Mouse (Mus musculus) MEL (cell line): ENCODE results near the gene Zfp524. TPM values are rescaled to one million over a fixed set of nuclear protein-coding genes. Genes with fewer than 3 reads are reported as not detected.

Experiments used
- DNase-seq: peaks from one replicate; pipeline ENCODE4 v3.0.0; 2011; ENCODE audit warnings: low read depth, low spot score
- H3K27ac ChIP-seq: 2 replicates; pipeline ENCODE4 v1.5.1; 2012; ENCODE audit warnings: low read depth, mild to moderate bottlenecking, control low read depth, low read length, moderate library complexity; ENCODE audit not compliant: control insufficient read depth
- H3K27me3 ChIP-seq, 2 experiments: fragments of 150-350 bp in 1 of 2; sonication (generic) in 1 of 2; 2 replicates each; pipeline ENCODE4 v1.6.1; 2012; ENCODE audit warnings: low read length in 2 of 2, mild to moderate bottlenecking in 2 of 2, improper control_type of control experiment in 1 of 2, moderate library complexity in 1 of 2; ENCODE audit not compliant: insufficient read depth in 2 of 2, control insufficient read depth in 1 of 2
- H3K36me3 ChIP-seq, 2 experiments: 2 replicates each; pipeline ENCODE4 v1.6.1; 2012 to 2014; ENCODE audit warnings: low read length in 2 of 2, improper control_type of control experiment in 1 of 2, inconsistent platforms in 1 of 2, mild to moderate bottlenecking in 1 of 2; ENCODE audit not compliant: insufficient read depth in 2 of 2, control insufficient read depth in 1 of 2
- H3K4me1 ChIP-seq, 2 experiments: fragments of 150-350 bp in 1 of 2; sonication (generic) in 1 of 2; 2 replicates each; pipeline ENCODE4 v1.6.1; 2012; ENCODE audit warnings: low read length in 2 of 2, improper control_type of control experiment in 1 of 2, mild to moderate bottlenecking in 1 of 2; ENCODE audit not compliant: insufficient read depth in 2 of 2, control insufficient read depth in 1 of 2
- H3K4me3 ChIP-seq, 2 experiments: fragments of 150-350 bp in 1 of 2; sonication (generic) in 1 of 2; 2 replicates each; pipeline ENCODE4 v1.5.1; 2012; ENCODE audit warnings: low read depth in 2 of 2, low read length in 2 of 2, mild to moderate bottlenecking in 2 of 2, moderate library complexity in 2 of 2, control low read depth in 1 of 2, improper control_type of control experiment in 1 of 2; ENCODE audit not compliant: control insufficient read depth in 1 of 2, insufficient read depth in 1 of 2
- H3K79me2 ChIP-seq: 2 replicates; pipeline ENCODE4 v1.6.1; 2012; ENCODE audit warnings: mild to moderate bottlenecking, low read length, moderate library complexity; ENCODE audit not compliant: control insufficient read depth, poor library complexity, insufficient read depth
- H3K9ac ChIP-seq: 2 replicates; pipeline ENCODE4 v1.6.1; 2012; ENCODE audit warnings: low read depth, mild to moderate bottlenecking, control low read depth, low read length, moderate library complexity; ENCODE audit not compliant: control insufficient read depth, poor library complexity, severe bottlenecking
- H3K9me3 ChIP-seq: fragments of 150-350 bp; sonication (generic); replicated peaks from 2 replicates; pipeline ENCODE4 v1.6.1; 2012; ENCODE audit warnings: mild to moderate bottlenecking, low read length, improper control_type of control experiment, moderate library complexity; ENCODE audit not compliant: insufficient read depth
- BHLHE40 ChIP-seq: IDR thresholded peaks from 2 replicates; pipeline ENCODE4 v1.6.1; 2012; ENCODE audit warnings: low read depth, mild to moderate bottlenecking, inconsistent platforms, low read length, improper control_type of control experiment, borderline replicate concordance
- CHD1 ChIP-seq: IDR thresholded peaks from 2 replicates; pipeline ENCODE4 v1.6.1; 2012; ENCODE audit warnings: low read depth, mild to moderate bottlenecking, inconsistent platforms, low read length, improper control_type of control experiment
- CHD2 ChIP-seq: IDR thresholded peaks from 2 replicates; pipeline ENCODE4 v1.6.1; 2011; ENCODE audit warnings: low read length, improper control_type of control experiment
- E2F4 ChIP-seq: IDR thresholded peaks from 2 replicates; pipeline ENCODE4 v1.6.1; 2011; ENCODE audit warnings: low read depth, low read length, improper control_type of control experiment, borderline replicate concordance
- ELF1 ChIP-seq: IDR thresholded peaks from 2 replicates; pipeline ENCODE4 v1.6.1; 2014; ENCODE audit warnings: low read depth, mild to moderate bottlenecking, inconsistent platforms, low read length, improper control_type of control experiment, moderate library complexity
- EP300 ChIP-seq, 2 experiments: IDR thresholded peaks; 2 replicates each; pipeline ENCODE4 v1.6.1; 2011; ENCODE audit warnings: improper control_type of control experiment in 2 of 2, low read length in 2 of 2, low read depth in 1 of 2, mild to moderate bottlenecking in 1 of 2
- ETS1 ChIP-seq: IDR thresholded peaks from 2 replicates; pipeline ENCODE4 v1.6.1; 2012; ENCODE audit warnings: low read depth, mild to moderate bottlenecking, inconsistent platforms, low read length, improper control_type of control experiment, moderate library complexity
- GABPA ChIP-seq: IDR thresholded peaks from 2 replicates; pipeline ENCODE4 v1.6.1; 2012; ENCODE audit warnings: low read depth, mild to moderate bottlenecking, inconsistent platforms, low read length, improper control_type of control experiment, moderate library complexity
- GATA1 ChIP-seq: IDR thresholded peaks from 2 replicates; pipeline ENCODE4 v1.6.1; 2011; ENCODE audit warnings: low read depth, low read length, improper control_type of control experiment
- HCFC1 ChIP-seq: IDR thresholded peaks from 2 replicates; pipeline ENCODE4 v1.6.1; 2012; ENCODE audit warnings: low read depth, mild to moderate bottlenecking, inconsistent platforms, low read length, improper control_type of control experiment, moderate library complexity
- JUND ChIP-seq: IDR thresholded peaks from 2 replicates; pipeline ENCODE4 v1.6.1; 2011; ENCODE audit warnings: low read depth, mild to moderate bottlenecking, improper control_type of control experiment, low read length
- MAFK ChIP-seq: IDR thresholded peaks from 2 replicates; pipeline ENCODE4 v1.6.1; 2011; ENCODE audit warnings: low read depth, mild to moderate bottlenecking, low read length, improper control_type of control experiment, borderline replicate concordance
- MAX ChIP-seq: IDR thresholded peaks from 2 replicates; pipeline ENCODE4 v1.6.1; 2011; ENCODE audit warnings: low read length, improper control_type of control experiment
- MAZ ChIP-seq: IDR thresholded peaks from 2 replicates; pipeline ENCODE4 v1.6.1; 2012; ENCODE audit warnings: low read depth, mild to moderate bottlenecking, inconsistent platforms, low read length, improper control_type of control experiment
- MXI1 ChIP-seq: IDR thresholded peaks from 2 replicates; pipeline ENCODE4 v1.6.1; 2011; ENCODE audit warnings: mild to moderate bottlenecking, low read depth, low read length, improper control_type of control experiment
- MYB ChIP-seq: IDR thresholded peaks from 2 replicates; pipeline ENCODE4 v1.6.1; 2011; ENCODE audit warnings: mild to moderate bottlenecking, low read depth, low read length, improper control_type of control experiment
- MYC ChIP-seq: IDR thresholded peaks from 2 replicates; pipeline ENCODE4 v1.6.1; 2011; ENCODE audit warnings: low read depth, mild to moderate bottlenecking, low read length, improper control_type of control experiment, moderate library complexity
- NELFE ChIP-seq: IDR thresholded peaks from 2 replicates; pipeline ENCODE4 v1.6.1; 2011; ENCODE audit warnings: low read depth, low read length, improper control_type of control experiment
- POLR2A ChIP-seq, 2 experiments: IDR thresholded peaks; 2 replicates each; pipeline ENCODE4 v1.6.1; 2011 to 2012; ENCODE audit warnings: low read length in 2 of 2, mild to moderate bottlenecking in 2 of 2, control low read depth in 1 of 2, improper control_type of control experiment in 1 of 2, low read depth in 1 of 2, moderate library complexity in 1 of 2; ENCODE audit not compliant: control insufficient read depth in 1 of 2, insufficient read depth in 1 of 2, poor library complexity in 1 of 2
- POLR2AphosphoS2 ChIP-seq: IDR thresholded peaks from 2 replicates; pipeline ENCODE4 v1.6.1; 2011; ENCODE audit warnings: low read length, improper control_type of control experiment
- POLR2AphosphoS5 ChIP-seq: IDR thresholded peaks from 2 replicates; pipeline ENCODE4 v1.6.1; 2012; ENCODE audit warnings: low read depth, borderline replicate concordance, mild to moderate bottlenecking, inconsistent platforms, low read length, moderate library complexity, mixed read lengths
- RAD21 ChIP-seq: IDR thresholded peaks from 2 replicates; pipeline ENCODE4 v1.6.1; 2011; ENCODE audit warnings: mild to moderate bottlenecking, low read depth, low read length, improper control_type of control experiment
- RCOR1 ChIP-seq: IDR thresholded peaks from 2 replicates; pipeline ENCODE4 v1.6.1; 2012; ENCODE audit warnings: low read depth, mild to moderate bottlenecking, inconsistent platforms, low read length, improper control_type of control experiment
- SIN3A ChIP-seq: IDR thresholded peaks from 2 replicates; pipeline ENCODE4 v1.6.1; 2012; ENCODE audit warnings: low read length, improper control_type of control experiment, inconsistent platforms
- SMC3 ChIP-seq: IDR thresholded peaks from 2 replicates; pipeline ENCODE4 v1.6.1; 2011; ENCODE audit warnings: low read depth, low read length, improper control_type of control experiment
- TAL1 ChIP-seq: IDR thresholded peaks from 2 replicates; pipeline ENCODE4 v1.6.1; 2012; ENCODE audit warnings: mild to moderate bottlenecking, inconsistent platforms, low read length, moderate library complexity, mixed read lengths
- TBP ChIP-seq: IDR thresholded peaks from 2 replicates; pipeline ENCODE4 v1.8.0; 2011; ENCODE audit warnings: low read depth, low read length, improper control_type of control experiment
- TCF12 ChIP-seq: IDR thresholded peaks from 2 replicates; pipeline ENCODE4 v1.6.1; 2014; ENCODE audit warnings: low read depth, mild to moderate bottlenecking, inconsistent platforms, low read length, improper control_type of control experiment, moderate library complexity
- UBTF ChIP-seq: IDR thresholded peaks from 2 replicates; pipeline ENCODE4 v1.6.1; 2012; ENCODE audit warnings: low read depth, mild to moderate bottlenecking, inconsistent platforms, low read length, improper control_type of control experiment, moderate library complexity, borderline replicate concordance; ENCODE audit not compliant: insufficient read depth
- USF1 ChIP-seq: IDR thresholded peaks from 2 replicates; pipeline ENCODE4 v1.6.1; 2014; ENCODE audit warnings: low read depth, mild to moderate bottlenecking, inconsistent platforms, low read length, improper control_type of control experiment, moderate library complexity
- USF2 ChIP-seq, 2 experiments: IDR thresholded peaks; 2 replicates each; pipeline ENCODE4 v1.6.1; 2011 to 2012; ENCODE audit warnings: improper control_type of control experiment in 2 of 2, low read length in 2 of 2, borderline replicate concordance in 1 of 2, inconsistent platforms in 1 of 2, low read depth in 1 of 2, mild to moderate bottlenecking in 1 of 2; ENCODE audit not compliant: insufficient read depth in 1 of 2
- ZC3H11A ChIP-seq: IDR thresholded peaks from 2 replicates; pipeline ENCODE4 v1.6.1; 2012; ENCODE audit warnings: low read depth, mild to moderate bottlenecking, inconsistent platforms, low read length, improper control_type of control experiment
- ZKSCAN1 ChIP-seq: IDR thresholded peaks from 2 replicates; pipeline ENCODE4 v1.6.1; 2012; ENCODE audit warnings: low read depth, mild to moderate bottlenecking, inconsistent platforms, low read length, improper control_type of control experiment, moderate library complexity
- ZMIZ1 ChIP-seq: IDR thresholded peaks from 2 replicates; pipeline ENCODE4 v1.6.1; 2012; ENCODE audit warnings: low read depth, mild to moderate bottlenecking, inconsistent platforms, low read length, improper control_type of control experiment, moderate library complexity
- ZNF384 ChIP-seq: IDR thresholded peaks from 2 replicates; pipeline ENCODE4 v1.6.1; 2012; ENCODE audit warnings: low read depth, mild to moderate bottlenecking, inconsistent platforms, low read length, improper control_type of control experiment
- polyA plus RNA-seq, 2 experiments: library from polyadenylated mRNA; stranded (reverse) in 1 of 2; unstranded in 1 of 2; fragments of >175 nt in 1 of 2; fragments of >200 nt in 1 of 2; gene quantifications; 2 replicates each; pipeline versions ENCODE4 v1.2.1 to v1.2.4; 2012; ENCODE audit warnings: low replicate concordance in 2 of 2, low read depth in 1 of 2; ENCODE audit not compliant: insufficient read length in 2 of 2, insufficient read depth in 1 of 2, missing spikeins in 1 of 2
- total RNA-seq: library from RNA; depleted of rRNA; stranded (reverse); fragments of 300-350 nt; gene quantifications from 2 replicates; pipeline ENCODE4 v1.2.3, GENCODE M21; 2012; rRNA removed

Gene Zfp524
- total RNA-seq (9.2 and 9.4 TPM in 2 replicates), polyA plus RNA-seq (10 to 100 TPM in 1 of 2 experiments, not detected in 1; 12.7 TPM)

GRCm38 (mm10) chr7:5014251-5015117 lies at the start of gene Zfp524, which contains the start of gene Fiz1:
Gene Zfp524, plus strand, starts transcription at chr7:5014415.
Gene Fiz1, minus strand, starts transcription at chr7:5014697.
- Histone ChIP-seq H3K27me3 (no peaks in the 10 kb centered on the region), H3K4me3 (peak within 1 kb of the TSS; percentile 88 to 92), H3K27ac (peak within 1 kb of the TSS; percentile 97), H3K9ac (peak within 1 kb of the TSS; percentile 97), H3K9me3 (no peaks in the 10 kb centered on the region), H3K79me2 (peaks cover 2% of the 10 kb centered on the region), H3K36me3 (peaks cover 0 to 17% of the 10 kb centered on the region in 2 experiments; a peak in 2 of 4 replicates), H3K4me1 (peaks cover 5 to 11% of the 10 kb centered on the region in 2 experiments; a peak in 3 of 4 replicates)
- peak; percentile 98 for DNase-seq
- no peak for TF ChIP-seq ZKSCAN1
- no peak for TF ChIP-seq TAL1
- TF ChIP-seq ZNF384 = 0 out of 2 replicates have a peak, but pooled peaks have one; percentile 46
- peak; percentile 2; the same call in 1 of the 2 replicates for TF ChIP-seq MAX
- peak; percentile 73 for TF ChIP-seq ELF1
- TF ChIP-seq TBP = no peak
- no peak for TF ChIP-seq GATA1
- no peak for TF ChIP-seq USF1
- TF ChIP-seq ZMIZ1 = no peak
- TF ChIP-seq E2F4 = no peak
- no peak for TF ChIP-seq UBTF
- peak; percentile 46; the same call in 1 of the 2 replicates for TF ChIP-seq MXI1
- no peak for TF ChIP-seq ZC3H11A
- peak; percentile 25; the same call in 1 of the 2 replicates for TF ChIP-seq TCF12
- TF ChIP-seq SIN3A = peak; percentile 67
- no peak for TF ChIP-seq MAFK
- TF ChIP-seq POLR2AphosphoS2 = no peak
- no peak for TF ChIP-seq USF2 (IDR thresholded peaks at IDR 0.05; ENCODE audit: borderline replicate concordance in 1 of 2, insufficient read depth in 1 of 2, low read depth in 1 of 2, low read length in 2 of 2)
- TF ChIP-seq NELFE = peak; percentile 75
- peak; percentile 59 to 61; a peak in 1 of 4 replicates for TF ChIP-seq POLR2A (IDR thresholded peaks at IDR 0.05; ENCODE audit: control insufficient read depth in 1 of 2, insufficient read depth in 1 of 2, low read depth in 1 of 2, low read length in 2 of 2, poor library complexity in 1 of 2)
- TF ChIP-seq JUND = no peak
- no peak; the same call in 1 of the 2 replicates for TF ChIP-seq BHLHE40
- TF ChIP-seq POLR2AphosphoS5 = no peak
- peak; percentile 59 for TF ChIP-seq MAZ
- TF ChIP-seq RCOR1 = peak; percentile 81
- TF ChIP-seq CHD1 = peak; percentile 92; the same call in 1 of the 2 replicates
- no peak for TF ChIP-seq CHD2
- TF ChIP-seq HCFC1 = peak; percentile 88
- TF ChIP-seq GABPA = no peak
- TF ChIP-seq RAD21 = no peak
- TF ChIP-seq MYC = peak; percentile 57
- TF ChIP-seq ETS1 = peak; percentile 2; the same call in 1 of the 2 replicates
- TF ChIP-seq EP300 (IDR thresholded peaks at IDR 0.05; ENCODE audit: low read depth in 1 of 2, low read length in 2 of 2) = no peak; a peak in 1 of 4 replicates
- no peak for TF ChIP-seq SMC3
- TF ChIP-seq MYB = no peak
